Mouse (Mus musculus) midbrain, embryonic 13.5 days (tissue): ENCODE data around the gene Lce1g. TPM values are rescaled to one million over a fixed set of nuclear protein-coding genes. Genes with fewer than 3 reads are reported as not detected.

Experiments
- ATAC-seq: fragments of 200-750 bp; cut with Nextera tagmentation; 2 replicates; pipeline ENCODE4 v1.8.0; 2017; ENCODE audit warnings: mild to moderate bottlenecking, moderate TSS enrichment, moderate library complexity
- H3K27ac ChIP-seq: fragments of 300-500 bp; sonication (generic); 2 replicates; pipeline ENCODE4 v1.5.1; 2015; ENCODE audit warnings: inconsistent platforms, mild to moderate bottlenecking, moderate library complexity
- H3K27me3 ChIP-seq: fragments of 300-500 bp; sonication (generic); 2 replicates; pipeline ENCODE4 v1.6.1; 2015; ENCODE audit warnings: mild to moderate bottlenecking, inconsistent platforms
- H3K36me3 ChIP-seq: fragments of 300-500 bp; sonication (generic); 2 replicates; pipeline ENCODE4 v1.6.1; 2015; ENCODE audit warnings: mild to moderate bottlenecking, inconsistent platforms
- H3K4me1 ChIP-seq: fragments of 300-500 bp; sonication (generic); replicated peaks from 2 replicates; pipeline ENCODE4 v1.6.1; 2015; ENCODE audit warnings: inconsistent platforms
- H3K4me2 ChIP-seq: fragments of 300-500 bp; sonication (generic); replicated peaks from 2 replicates; pipeline ENCODE4 v1.6.1; 2015; ENCODE audit warnings: moderate library complexity, mild to moderate bottlenecking, inconsistent platforms
- H3K4me3 ChIP-seq: fragments of 300-500 bp; sonication (generic); replicated peaks from 2 replicates; pipeline ENCODE4 v1.5.1; 2015; ENCODE audit warnings: mild to moderate bottlenecking, inconsistent platforms
- H3K9ac ChIP-seq: fragments of 300-500 bp; sonication (generic); replicated peaks from 2 replicates; pipeline ENCODE4 v1.6.1; 2015; ENCODE audit warnings: mild to moderate bottlenecking, inconsistent platforms
- H3K9me3 ChIP-seq: fragments of 300-500 bp; sonication (generic); 2 replicates; pipeline ENCODE4 v1.6.1; 2016; ENCODE audit warnings: mild to moderate bottlenecking, inconsistent platforms
- WGBS: fragments of 180-500 bp; shearing (Covaris S2); methylation state at CpG from one replicate; pipeline ENCODE4 v1.1.7; 2015; 5-methylcytosine and 5-hydroxymethylcytosine counted together
- polyA plus RNA-seq: library from polyadenylated mRNA; unstranded; fragments of >200 nt; fragmentation: Nextera tagmentation; extraction: Ambion mirVana; gene quantifications from 2 replicates; pipeline ENCODE4 v1.2.1, GENCODE M21; 2015

The Lce1g gene
- polyA plus RNA-seq, result not detected in 2 replicates

DNA sequence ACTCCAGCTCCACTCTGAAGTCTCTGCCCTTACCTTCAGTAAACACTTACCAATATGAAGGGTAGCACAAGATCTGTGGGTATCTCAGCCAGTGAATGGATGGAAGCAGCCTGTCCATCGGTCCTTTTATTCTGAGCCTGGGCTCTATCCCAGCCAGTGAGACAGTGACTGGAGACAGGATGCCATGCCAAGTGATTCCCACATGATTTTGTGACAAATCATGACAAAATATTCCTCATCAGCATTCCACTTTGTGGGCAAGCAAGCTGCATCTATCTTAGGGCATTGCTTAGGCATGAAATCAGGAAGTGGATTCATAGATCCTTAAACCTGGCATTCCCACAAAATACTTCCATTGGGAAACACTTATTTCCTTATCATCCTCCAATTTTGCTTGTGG, at the start of gene Lce1g:
Gene Lce1g, minus strand, starts transcription at position 101 of the 400 bp plus-strand sequence.
- no peak within 1 kb of the TSS for H3K4me2 ChIP-seq
- no peaks in the 10 kb centered on the region for H3K4me1 ChIP-seq
- H3K9me3 ChIP-seq, result no peaks in the 10 kb centered on the region
- H3K27me3 ChIP-seq, result no peaks in the 10 kb centered on the region
- H3K9ac ChIP-seq, result no peak within 1 kb of the TSS
- H3K36me3 ChIP-seq, result no peaks in the 10 kb centered on the region
- H3K27ac ChIP-seq, result no peak within 1 kb of the TSS
- WGBS, result 85% methylated on average over 1 of the region's 1 CpGs
- no peak within 1 kb of the TSS for H3K4me3 ChIP-seq
- no peak for ATAC-seq

DNA sequence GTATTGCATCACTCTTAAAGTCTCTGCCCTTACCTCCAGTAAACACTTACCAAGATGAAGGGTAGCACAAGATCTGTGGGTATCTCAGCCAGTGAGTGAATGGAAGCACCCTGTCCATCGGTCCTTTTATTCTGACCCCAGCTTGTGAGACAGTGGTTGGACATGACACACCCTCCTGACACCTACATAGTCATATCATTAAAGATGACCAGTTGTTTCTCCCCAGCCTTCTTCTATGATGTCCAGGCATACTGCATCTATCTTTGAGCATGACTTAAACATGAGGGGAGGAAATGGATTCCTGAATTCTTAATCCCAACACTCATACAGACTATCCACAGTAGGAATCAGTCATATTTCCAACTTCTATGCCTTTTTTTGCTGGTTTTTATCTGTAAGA, 38.3 kb upstream of the Lce1g start, which contains the start of gene Lce1j:
Gene Lce1j, minus strand, starts transcription at position 101 of the 400 bp plus-strand sequence.
- no peak within 1 kb of the TSS for H3K4me2 ChIP-seq
- no peak for ATAC-seq
- no peak within 1 kb of the TSS for H3K27ac ChIP-seq
- no peaks in the 10 kb centered on the region for H3K36me3 ChIP-seq
- no peaks in the 10 kb centered on the region for H3K9me3 ChIP-seq
- H3K4me1 ChIP-seq, result no peaks in the 10 kb centered on the region
- no peak within 1 kb of the TSS for H3K9ac ChIP-seq
- WGBS, result 93% methylated on average over 1 of the region's 1 CpGs
- no peak within 1 kb of the TSS for H3K4me3 ChIP-seq
- no peaks in the 10 kb centered on the region for H3K27me3 ChIP-seq

DNA sequence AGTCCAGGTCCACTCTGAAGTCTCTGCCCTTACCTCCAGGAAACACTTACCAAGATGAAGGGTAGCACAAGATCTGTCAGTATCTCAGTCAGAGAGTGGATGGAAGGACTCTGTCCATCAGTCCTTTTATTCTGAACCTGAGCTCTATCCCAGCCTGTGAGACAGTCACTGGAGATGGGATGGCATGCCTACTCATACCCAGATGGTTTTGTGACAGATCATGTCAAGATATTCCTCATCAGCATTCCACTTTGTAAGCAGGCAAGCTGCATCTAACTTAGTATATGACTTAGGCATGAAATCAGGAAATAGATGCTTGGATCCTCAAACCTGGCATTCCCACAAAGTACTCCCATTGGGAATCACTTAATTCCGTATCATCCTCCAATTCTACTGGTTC, 26.7 kb upstream of the Lce1g start, which contains the start of gene Lce1i:
Gene Lce1i, minus strand, starts transcription at position 101 of the 400 bp plus-strand sequence.
- Histone ChIP-seq H3K4me2 (no peak within 1 kb of the TSS), H3K4me1 (no peaks in the 10 kb centered on the region), H3K27me3 (no peaks in the 10 kb centered on the region), H3K36me3 (no peaks in the 10 kb centered on the region), H3K27ac (no peak within 1 kb of the TSS), H3K9ac (no peak within 1 kb of the TSS), H3K9me3 (no peaks in the 10 kb centered on the region), H3K4me3 (no peak within 1 kb of the TSS)
- 82% methylated on average over 1 of the region's 1 CpGs for WGBS
- no peak for ATAC-seq

DNA sequence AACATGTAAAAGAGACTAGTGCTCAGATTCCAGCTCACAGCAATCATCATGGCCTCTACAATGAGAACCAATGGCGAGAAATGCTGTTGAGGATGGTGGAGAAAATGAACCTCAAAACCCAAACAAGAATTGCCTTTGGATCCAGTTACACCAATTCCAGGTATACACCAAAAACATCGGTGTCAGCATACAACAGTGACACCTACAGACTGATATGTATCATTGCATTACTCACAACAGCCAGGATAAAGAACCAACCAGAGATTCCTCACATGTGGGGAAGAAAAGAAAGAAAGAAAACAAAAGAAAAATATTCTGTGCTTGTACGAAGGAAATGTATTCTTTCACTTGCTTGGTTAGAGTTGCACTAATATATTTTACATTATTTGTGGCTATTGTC, 19.4 kb upstream of the Lce1g start:
- Histone ChIP-seq H3K27ac (no peak overlapping the region), H3K4me2 (no peak overlapping the region), H3K4me3 (no peak overlapping the region), H3K9ac (no peak overlapping the region), H3K36me3 (no peaks in the 10 kb centered on the region), H3K9me3 (no peaks in the 10 kb centered on the region), H3K27me3 (no peaks in the 10 kb centered on the region), H3K4me1 (no peaks in the 10 kb centered on the region)
- no peak for ATAC-seq
- 24% methylated on average over 3 of the region's 3 CpGs for WGBS

DNA sequence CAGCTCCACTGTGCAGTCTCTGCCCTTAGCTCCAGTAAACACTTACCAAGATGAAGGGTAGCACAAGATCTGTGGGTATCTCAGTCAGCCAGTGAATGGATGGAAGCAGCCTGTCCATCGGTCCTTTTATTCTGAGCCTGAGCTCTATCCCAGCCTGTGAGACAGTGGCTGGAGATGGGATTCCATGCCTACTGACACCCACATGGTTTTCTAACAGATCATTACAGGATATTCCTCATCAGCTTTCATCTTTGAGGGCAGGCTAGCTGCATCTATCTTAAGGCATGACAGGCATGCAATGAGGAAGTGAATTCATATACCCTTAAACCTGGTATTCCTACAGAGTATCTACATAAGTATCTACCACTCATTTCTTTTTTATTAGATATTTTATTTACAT, 12.8 kb upstream of the Lce1g start, which contains the start of gene Lce1h:
Gene Lce1h, minus strand, starts transcription at position 101 of the 400 bp plus-strand sequence.
- no peaks in the 10 kb centered on the region for H3K36me3 ChIP-seq
- no peak within 1 kb of the TSS for H3K27ac ChIP-seq
- ATAC-seq, result no peak
- 93% methylated on average over 1 of the region's 1 CpGs for WGBS
- no peak within 1 kb of the TSS for H3K4me2 ChIP-seq
- H3K4me1 ChIP-seq, result no peaks in the 10 kb centered on the region
- no peak within 1 kb of the TSS for H3K4me3 ChIP-seq
- H3K27me3 ChIP-seq, result no peaks in the 10 kb centered on the region
- no peaks in the 10 kb centered on the region for H3K9me3 ChIP-seq
- no peak within 1 kb of the TSS for H3K9ac ChIP-seq

DNA sequence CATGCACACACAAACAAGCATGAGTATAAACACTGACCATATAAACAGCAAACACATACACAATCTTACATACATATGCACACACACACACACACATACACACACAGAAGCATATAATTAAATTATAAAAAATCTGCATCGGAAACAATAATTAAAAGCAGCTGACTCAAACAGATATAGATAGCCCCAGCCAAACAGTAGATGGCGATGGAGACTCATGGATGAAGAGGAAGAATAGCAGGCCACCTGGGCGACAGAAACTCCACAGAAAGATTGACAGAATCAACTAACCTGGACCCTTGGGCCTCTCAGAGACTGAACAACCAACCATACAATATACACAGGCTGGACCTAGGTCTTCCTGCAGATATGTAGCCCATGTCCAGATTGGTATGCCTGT, 1.1 kb upstream of the Lce1g start:
- H3K27me3 ChIP-seq, result no peaks in the 10 kb centered on the region
- H3K4me2 ChIP-seq, result no peak overlapping the region
- ATAC-seq, result no peak
- H3K4me1 ChIP-seq, result no peaks in the 10 kb centered on the region
- H3K36me3 ChIP-seq, result no peaks in the 10 kb centered on the region
- H3K9me3 ChIP-seq, result no peaks in the 10 kb centered on the region
- no peak overlapping the region for H3K4me3 ChIP-seq
- H3K9ac ChIP-seq, result no peak overlapping the region
- WGBS, result 43% methylated on average over 3 of the region's 3 CpGs
- H3K27ac ChIP-seq, result no peak overlapping the region

DNA sequence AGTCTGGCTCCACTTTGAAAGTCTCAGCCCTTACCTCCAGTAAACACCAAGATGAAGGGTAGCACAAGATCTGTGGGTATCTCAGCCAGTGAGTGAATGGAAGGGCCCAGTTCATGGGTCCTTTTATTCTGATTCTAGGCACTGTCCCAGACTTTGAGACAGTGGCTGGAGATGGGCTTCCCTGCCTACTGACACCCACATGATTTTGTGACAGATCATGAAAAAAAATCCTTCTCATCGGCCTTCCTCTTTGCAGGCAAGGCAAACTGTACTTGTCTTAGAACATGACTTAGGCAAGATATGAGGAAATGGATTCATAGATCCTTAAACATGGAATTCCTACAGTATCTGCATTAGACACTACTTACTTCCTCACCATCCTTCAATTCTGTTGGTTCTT, 13.1 kb downstream of the Lce1g start, which contains the start of gene Gm38119:
Gene Gm38119, minus strand, starts transcription at position 101 of the 400 bp plus-strand sequence.
- ATAC-seq, result no peak
- Histone ChIP-seq H3K4me1 (no peaks in the 10 kb centered on the region), H3K27ac (no peak within 1 kb of the TSS), H3K36me3 (no peaks in the 10 kb centered on the region), H3K4me3 (no peak within 1 kb of the TSS), H3K4me2 (no peak within 1 kb of the TSS), H3K9me3 (no peaks in the 10 kb centered on the region), H3K9ac (no peak within 1 kb of the TSS), H3K27me3 (no peaks in the 10 kb centered on the region)
- WGBS, result 86% methylated on average over 1 of the region's 1 CpGs

DNA sequence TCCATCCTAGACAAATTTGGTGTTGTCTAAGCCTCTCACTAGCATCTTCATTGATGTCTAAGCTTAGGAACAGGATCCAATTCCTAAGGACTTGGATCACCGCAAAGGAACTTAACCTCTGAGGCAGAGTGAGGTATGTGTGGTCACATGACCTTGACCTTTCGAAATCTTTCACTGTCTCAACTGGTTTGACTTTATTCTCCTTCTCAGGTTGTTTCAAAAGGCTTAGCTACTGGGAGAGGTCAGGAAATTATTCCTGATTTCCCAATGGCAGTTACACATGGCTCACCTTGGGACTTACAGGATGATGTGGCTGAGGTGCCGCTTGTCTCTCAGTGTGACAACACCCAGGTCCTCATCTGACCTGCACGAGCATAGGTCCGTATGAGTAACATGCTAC, 29.5 kb downstream of the Lce1g start:
- WGBS, result 92% methylated on average over 5 of the region's 5 CpGs
- Histone ChIP-seq H3K27ac (no peak overlapping the region), H3K4me1 (no peaks in the 10 kb centered on the region), H3K4me2 (no peak overlapping the region), H3K9me3 (no peaks in the 10 kb centered on the region), H3K27me3 (no peaks in the 10 kb centered on the region), H3K4me3 (no peak overlapping the region), H3K36me3 (no peaks in the 10 kb centered on the region), H3K9ac (no peak overlapping the region)
- ATAC-seq, result no peak

DNA sequence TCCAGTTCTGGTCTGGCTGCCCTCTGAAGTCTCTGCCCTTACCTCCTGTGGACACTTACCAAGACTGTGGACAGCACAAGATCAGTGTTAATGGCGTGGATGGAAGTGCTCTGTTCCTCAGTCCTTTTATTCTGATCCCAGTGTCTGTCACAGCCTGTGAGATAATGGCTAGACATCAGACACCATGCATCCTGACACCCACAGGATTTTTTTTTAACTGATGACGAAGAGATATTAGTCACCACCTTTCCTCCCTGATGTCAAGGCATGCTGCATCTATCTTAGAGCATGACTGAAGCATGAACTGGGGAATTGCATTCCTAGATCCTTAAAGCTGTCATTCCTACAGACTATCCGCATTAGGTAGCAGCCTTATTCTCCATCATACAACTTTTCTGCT, 31.9 kb downstream of the Lce1g start, which contains the start of gene Lce1f:
Gene Lce1f, minus strand, starts transcription at position 101 of the 400 bp plus-strand sequence.
- Histone ChIP-seq H3K9ac (no peak within 1 kb of the TSS), H3K4me3 (no peak within 1 kb of the TSS), H3K27me3 (no peaks in the 10 kb centered on the region), H3K9me3 (no peaks in the 10 kb centered on the region), H3K4me2 (no peak within 1 kb of the TSS), H3K27ac (no peak within 1 kb of the TSS), H3K36me3 (no peaks in the 10 kb centered on the region), H3K4me1 (no peaks in the 10 kb centered on the region)
- 81% methylated on average over 3 of the region's 3 CpGs for WGBS
- ATAC-seq, result no peak

DNA sequence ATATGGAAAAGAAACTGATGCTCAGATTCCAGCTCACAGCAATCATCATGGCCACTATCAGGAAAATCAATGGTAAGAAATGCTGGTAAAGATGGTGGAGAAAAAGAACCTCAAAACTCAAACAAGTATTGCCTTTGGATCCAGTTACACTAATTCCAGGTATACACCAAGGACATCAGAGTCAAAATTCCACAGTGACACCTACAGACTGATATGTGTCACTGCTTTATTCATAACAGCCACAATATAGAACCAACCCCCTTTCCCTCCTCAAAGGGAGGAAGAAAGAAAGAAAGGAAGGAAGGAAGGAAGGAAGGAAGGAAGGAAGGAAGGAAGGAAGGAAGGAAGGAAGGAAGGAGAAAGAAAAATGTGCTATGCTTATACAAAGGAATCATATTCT, 37.0 kb downstream of the Lce1g start:
- ATAC-seq, result no peak
- Histone ChIP-seq H3K27ac (no peak overlapping the region), H3K4me1 (no peaks in the 10 kb centered on the region), H3K36me3 (no peaks in the 10 kb centered on the region), H3K4me3 (no peak overlapping the region), H3K9ac (no peak overlapping the region), H3K9me3 (no peaks in the 10 kb centered on the region), H3K4me2 (no peak overlapping the region), H3K27me3 (no peaks in the 10 kb centered on the region)

DNA sequence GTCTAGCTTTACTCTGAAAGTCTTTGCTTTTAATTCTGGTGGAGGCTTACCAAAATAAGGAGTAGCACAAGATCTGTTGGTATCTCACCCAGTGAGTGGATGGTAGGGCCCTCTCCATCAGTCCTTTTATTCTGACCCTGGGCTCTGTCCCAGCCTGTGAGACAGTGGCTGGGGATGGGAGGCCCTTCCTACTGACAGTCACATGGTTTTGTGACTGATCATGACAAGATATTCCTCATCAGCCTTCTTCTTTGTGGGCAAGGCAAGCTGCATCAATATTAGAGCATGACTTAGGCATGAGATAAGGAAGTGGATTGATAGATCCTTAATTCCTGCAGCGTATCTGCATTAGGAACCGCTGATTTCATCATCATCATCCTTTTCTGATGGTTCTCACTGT, 43.2 kb downstream of the Lce1g start, which contains the start of gene Lce1e:
Gene Lce1e, minus strand, starts transcription at position 101 of the 400 bp plus-strand sequence.
- no peak within 1 kb of the TSS for H3K9ac ChIP-seq
- no peak for ATAC-seq
- no peaks in the 10 kb centered on the region for H3K4me1 ChIP-seq
- H3K4me2 ChIP-seq, result no peak within 1 kb of the TSS
- H3K9me3 ChIP-seq, result no peaks in the 10 kb centered on the region
- H3K36me3 ChIP-seq, result no peaks in the 10 kb centered on the region
- WGBS, result 83% methylated on average over 2 of the region's 2 CpGs
- H3K4me3 ChIP-seq, result no peak within 1 kb of the TSS
- H3K27ac ChIP-seq, result no peak within 1 kb of the TSS
- H3K27me3 ChIP-seq, result no peaks in the 10 kb centered on the region
